Mouse (Mus musculus) layer of hippocampus, adult 11-12 months (tissue): ENCODE measurements around the gene Atp7a.

Experiments used
- DNase-seq: peaks from one replicate; pipeline ENCODE4 v3.0.0; 2022; ENCODE audit warnings: low spot score

The Atp7a gene

DNA sequence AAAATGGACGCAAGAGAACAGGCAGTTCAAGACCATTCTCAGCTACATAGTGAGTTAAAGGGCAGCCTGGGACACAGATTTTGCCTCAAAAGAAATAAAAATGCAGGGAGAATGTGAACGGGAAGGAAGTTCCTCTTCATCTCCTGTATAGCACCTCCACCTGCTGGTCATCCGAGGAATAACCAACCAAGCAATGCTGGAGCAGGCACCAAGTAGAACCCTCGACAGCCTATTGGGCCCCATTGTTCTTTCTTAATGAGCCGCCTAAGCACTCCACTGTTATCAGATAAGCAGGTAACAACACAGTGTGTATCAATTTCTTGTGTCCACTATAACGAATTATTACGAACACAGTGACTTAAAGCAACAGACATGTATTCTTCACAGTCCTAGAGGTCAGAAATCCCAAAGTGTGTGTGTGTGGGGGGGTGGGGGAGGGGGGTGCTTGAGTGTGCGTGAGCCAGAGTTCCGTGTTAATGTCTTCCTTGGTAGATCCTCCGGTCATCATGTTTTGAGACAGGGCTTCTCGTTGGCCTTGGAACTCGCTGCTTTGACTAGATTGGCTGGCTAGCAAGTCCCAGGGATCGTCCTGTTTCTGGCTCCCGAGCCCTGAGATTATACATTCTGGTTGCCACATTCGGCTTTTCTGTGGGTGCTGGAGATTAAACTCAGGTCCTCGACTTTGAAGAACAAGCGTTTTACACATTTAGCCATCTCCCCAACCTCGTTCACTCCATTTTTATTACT is 144.2 kb downstream of the Atp7a start:
- DNase-seq: peak; percentile 79

DNA sequence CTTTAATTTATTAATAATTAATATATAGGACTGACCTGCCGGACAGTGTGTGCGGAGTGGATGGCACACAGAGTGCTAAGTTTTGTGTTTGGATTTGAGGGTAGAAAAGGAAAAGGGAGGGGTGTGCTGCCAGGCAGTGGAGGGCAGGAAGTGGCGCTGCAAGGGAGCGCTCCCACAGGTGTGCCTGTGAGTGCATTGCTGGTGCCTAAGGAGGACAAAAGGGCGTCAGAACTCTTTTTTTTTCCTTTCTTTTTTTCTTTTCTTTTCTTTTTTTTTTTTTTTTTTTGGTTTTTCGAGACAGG is 144.7 kb downstream of the Atp7a start:
- DNase-seq: no peak
